Mouse (Mus musculus) cerebellum, adult 2 months (tissue): ENCODE data around the gene Tnpo2.

Source experiments
- CTCF ChIP-seq: fragments of 200-500 bp; IDR thresholded peaks from 2 replicates; pipeline ENCODE4 v1.5.1; 2011; ENCODE audit warnings: low read depth, mild to moderate bottlenecking, control low read depth, low read length, moderate library complexity, borderline replicate concordance; ENCODE audit not compliant: insufficient read depth
- POLR2A ChIP-seq: fragments of 200-500 bp; IDR thresholded peaks from 2 replicates; pipeline ENCODE4 v1.6.1; 2011; ENCODE audit warnings: low read length, control low read depth, borderline replicate concordance; ENCODE audit not compliant: insufficient read depth

GRCm38 (mm10) chr8:85096850-85097249, 60.1 kb downstream of the Tnpo2 start:
- TF ChIP-seq POLR2A (no peak), CTCF (no peak)
